Mouse (Mus musculus): Measurements from ENCODE around the gene Nav2. TPM values are rescaled to one million over a fixed set of nuclear protein-coding genes. Genes with fewer than 3 reads are reported as not detected.

The Nav2 gene
- polyA plus RNA-seq, 1 experiment, result 51.7 TPM

GRCm38 (mm10) chr7:49500916-49501315 lies 592.4 kb downstream of the Nav2 start:
- Histone ChIP-seq H3K4me3 (ENCODE audit: low read depth, low read length) (no peak overlapping the region), H3K36me3 (ENCODE audit: control insufficient read depth, insufficient read depth, low read length, poor library complexity, severe bottlenecking) (no peaks in the 10 kb centered on the region), H3K9me3 (replicated peaks; ENCODE audit: control insufficient read depth, insufficient read depth, low read length, poor library complexity, severe bottlenecking) (no peaks in the 10 kb centered on the region), H3K27me3 (ENCODE audit: control insufficient read depth, insufficient read depth, low read length, poor library complexity, severe bottlenecking) (no peaks in the 10 kb centered on the region), H3K27ac (ENCODE audit: insufficient read depth, low read length) (no peak overlapping the region), H3K9ac (ENCODE audit: low read depth, poor library complexity, severe bottlenecking) (no peak overlapping the region), H3K4me1 (ENCODE audit: control insufficient read depth, insufficient read depth, low read length) (peaks cover 9% of the 10 kb centered on the region)
- TF ChIP-seq POLR2A (IDR thresholded peaks at IDR 0.05; ENCODE audit: insufficient read depth, low read length) (no peak), CTCF (IDR thresholded peaks at IDR 0.05; ENCODE audit: low read depth, low read length) (no peak), EP300 (IDR thresholded peaks at IDR 0.05; ENCODE audit: insufficient read depth, low read depth, low read length) (no peak)

GRCm38 (mm10) chr7:49503419-49503818 lies 594.9 kb downstream of the Nav2 start:
- no peak overlapping the region for H3K9ac ChIP-seq (ENCODE audit: low read depth, poor library complexity, severe bottlenecking)
- H3K4me3 ChIP-seq (ENCODE audit: low read depth, low read length), result no peak overlapping the region
- no peaks in the 10 kb centered on the region for H3K36me3 ChIP-seq (ENCODE audit: control insufficient read depth, insufficient read depth, low read length, poor library complexity, severe bottlenecking)
- no peak overlapping the region for H3K27ac ChIP-seq (ENCODE audit: insufficient read depth, low read length)
- peaks cover 9% of the 10 kb centered on the region for H3K4me1 ChIP-seq (ENCODE audit: control insufficient read depth, insufficient read depth, low read length)
- H3K27me3 ChIP-seq (ENCODE audit: control insufficient read depth, insufficient read depth, low read length, poor library complexity, severe bottlenecking), result no peaks in the 10 kb centered on the region
- no peaks in the 10 kb centered on the region for H3K9me3 ChIP-seq (replicated peaks; ENCODE audit: control insufficient read depth, insufficient read depth, low read length, poor library complexity, severe bottlenecking)
- TF ChIP-seq CTCF (IDR thresholded peaks at IDR 0.05; ENCODE audit: low read depth, low read length), result no peak
- TF ChIP-seq POLR2A (IDR thresholded peaks at IDR 0.05; ENCODE audit: insufficient read depth, low read length), result no peak
- no peak for TF ChIP-seq EP300 (IDR thresholded peaks at IDR 0.05; ENCODE audit: insufficient read depth, low read depth, low read length)

GRCm38 (mm10) chr7:49503881-49504280 lies 595.4 kb downstream of the Nav2 start:
- Histone ChIP-seq H3K4me3 (ENCODE audit: low read depth, low read length) (no peak overlapping the region), H3K27me3 (ENCODE audit: control insufficient read depth, insufficient read depth, low read length, poor library complexity, severe bottlenecking) (no peaks in the 10 kb centered on the region), H3K27ac (ENCODE audit: insufficient read depth, low read length) (no peak overlapping the region), H3K36me3 (ENCODE audit: control insufficient read depth, insufficient read depth, low read length, poor library complexity, severe bottlenecking) (no peaks in the 10 kb centered on the region), H3K4me1 (ENCODE audit: control insufficient read depth, insufficient read depth, low read length) (peaks cover 9% of the 10 kb centered on the region), H3K9ac (ENCODE audit: low read depth, poor library complexity, severe bottlenecking) (no peak overlapping the region), H3K9me3 (replicated peaks; ENCODE audit: control insufficient read depth, insufficient read depth, low read length, poor library complexity, severe bottlenecking) (no peaks in the 10 kb centered on the region)
- TF ChIP-seq CTCF (IDR thresholded peaks at IDR 0.05; ENCODE audit: low read depth, low read length) (no peak), POLR2A (IDR thresholded peaks at IDR 0.05; ENCODE audit: insufficient read depth, low read length) (no peak), EP300 (IDR thresholded peaks at IDR 0.05; ENCODE audit: insufficient read depth, low read depth, low read length) (no peak)

- H3K36me3 ChIP-seq (ENCODE audit: control insufficient read depth, insufficient read depth, low read length, poor library complexity, severe bottlenecking), result no peaks in the 10 kb centered on the region
- no peaks in the 10 kb centered on the region for H3K27me3 ChIP-seq (ENCODE audit: control insufficient read depth, insufficient read depth, low read length, poor library complexity, severe bottlenecking)
- no peak overlapping the region for H3K9ac ChIP-seq (ENCODE audit: low read depth, poor library complexity, severe bottlenecking)
- H3K4me1 ChIP-seq (ENCODE audit: control insufficient read depth, insufficient read depth, low read length), result peaks cover 9% of the 10 kb centered on the region
- TF ChIP-seq CTCF (IDR thresholded peaks at IDR 0.05; ENCODE audit: low read depth, low read length), result no peak
- no peak for TF ChIP-seq EP300 (IDR thresholded peaks at IDR 0.05; ENCODE audit: insufficient read depth, low read depth, low read length)
- TF ChIP-seq POLR2A (IDR thresholded peaks at IDR 0.05; ENCODE audit: insufficient read depth, low read length), result no peak
- H3K27ac ChIP-seq (ENCODE audit: insufficient read depth, low read length), result no peak overlapping the region
- H3K4me3 ChIP-seq (ENCODE audit: low read depth, low read length), result no peak overlapping the region
- H3K9me3 ChIP-seq (replicated peaks; ENCODE audit: control insufficient read depth, insufficient read depth, low read length, poor library complexity, severe bottlenecking), result no peaks in the 10 kb centered on the region
These were observed 595.8 kb downstream of the Nav2 start for GRCm38 (mm10) chr7:49504297-49504696.

- H3K9ac ChIP-seq (ENCODE audit: low read depth, poor library complexity, severe bottlenecking), result no peak overlapping the region
- peaks cover 9% of the 10 kb centered on the region for H3K4me1 ChIP-seq (ENCODE audit: control insufficient read depth, insufficient read depth, low read length)
- H3K4me3 ChIP-seq (ENCODE audit: low read depth, low read length), result no peak overlapping the region
- H3K27me3 ChIP-seq (ENCODE audit: control insufficient read depth, insufficient read depth, low read length, poor library complexity, severe bottlenecking), result no peaks in the 10 kb centered on the region
- no peak overlapping the region for H3K27ac ChIP-seq (ENCODE audit: insufficient read depth, low read length)
- no peaks in the 10 kb centered on the region for H3K36me3 ChIP-seq (ENCODE audit: control insufficient read depth, insufficient read depth, low read length, poor library complexity, severe bottlenecking)
- TF ChIP-seq CTCF (IDR thresholded peaks at IDR 0.05; ENCODE audit: low read depth, low read length) (no peak), POLR2A (IDR thresholded peaks at IDR 0.05; ENCODE audit: insufficient read depth, low read length) (no peak), EP300 (IDR thresholded peaks at IDR 0.05; ENCODE audit: insufficient read depth, low read depth, low read length) (no peak)
- H3K9me3 ChIP-seq (replicated peaks; ENCODE audit: control insufficient read depth, insufficient read depth, low read length, poor library complexity, severe bottlenecking), result no peaks in the 10 kb centered on the region
These were observed 596.5 kb downstream of the Nav2 start for GRCm38 (mm10) chr7:49505024-49505423.

GRCm38 (mm10) chr7:49506085-49506820 lies 597.7 kb downstream of the Nav2 start:
- TF ChIP-seq EP300 (IDR thresholded peaks at IDR 0.05; ENCODE audit: insufficient read depth, low read depth, low read length), result no peak
- TF ChIP-seq POLR2A (IDR thresholded peaks at IDR 0.05; ENCODE audit: insufficient read depth, low read length), result no peak
- TF ChIP-seq CTCF (IDR thresholded peaks at IDR 0.05; ENCODE audit: low read depth, low read length), result no peak
- Histone ChIP-seq H3K36me3 (ENCODE audit: control insufficient read depth, insufficient read depth, low read length, poor library complexity, severe bottlenecking) (no peaks in the 10 kb centered on the region), H3K4me1 (ENCODE audit: control insufficient read depth, insufficient read depth, low read length) (peaks cover 9% of the 10 kb centered on the region), H3K4me3 (ENCODE audit: low read depth, low read length) (no peak overlapping the region), H3K9me3 (replicated peaks; ENCODE audit: control insufficient read depth, insufficient read depth, low read length, poor library complexity, severe bottlenecking) (no peaks in the 10 kb centered on the region), H3K27me3 (ENCODE audit: control insufficient read depth, insufficient read depth, low read length, poor library complexity, severe bottlenecking) (no peaks in the 10 kb centered on the region), H3K9ac (ENCODE audit: low read depth, poor library complexity, severe bottlenecking) (no peak overlapping the region), H3K27ac (ENCODE audit: insufficient read depth, low read length) (no peak overlapping the region)

Data from ES-Bruce4 (cell line).